Mouse (Mus musculus) megakaryocyte, embryonic 14.5 days (primary cell): ENCODE measurements around the gene Slc25a26.

Source experiments
- FLI1 ChIP-seq: IDR thresholded peaks from 2 replicates; pipeline ENCODE4 v1.6.1; 2012; ENCODE audit warnings: low read length, inconsistent platforms, mixed read lengths
- GATA1 ChIP-seq: IDR thresholded peaks from 3 replicates; pipeline ENCODE4 v1.6.1; 2012; ENCODE audit warnings: mixed read lengths, low read length, inconsistent platforms, borderline replicate concordance

DNA sequence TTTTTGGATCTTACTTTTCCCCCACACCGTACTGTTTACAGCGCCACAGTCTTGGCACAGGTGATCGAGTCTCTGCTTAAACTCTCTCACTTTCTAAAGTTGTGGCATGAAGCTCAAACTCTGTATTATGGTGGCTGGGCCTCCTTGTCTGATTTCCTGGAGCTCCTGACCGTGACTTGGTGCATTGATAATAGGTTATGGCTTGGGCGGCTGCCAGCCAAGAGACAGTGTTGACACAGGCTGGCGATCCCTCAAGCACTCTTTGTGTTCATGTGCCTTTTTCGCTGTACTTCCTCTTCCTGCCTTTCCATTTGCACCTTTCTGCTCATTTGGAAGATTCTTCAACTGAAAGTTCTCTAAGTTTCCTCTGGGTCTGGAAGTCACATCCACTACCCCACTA is 30.6 kb downstream of the Slc25a26 start:
- no peak for TF ChIP-seq GATA1
- no peak for TF ChIP-seq FLI1
